Mouse (Mus musculus) CD4-positive, CD25-positive, alpha-beta regulatory T cell, adult 2 months (primary cell): ENCODE measurements around the gene Kcnh8.

Experiments
- DNase-seq: peaks from one replicate; pipeline ENCODE4 v3.0.0-alpha.2; 2012; ENCODE audit warnings: low read depth, low spot score

Kcnh8 gene

DNA sequence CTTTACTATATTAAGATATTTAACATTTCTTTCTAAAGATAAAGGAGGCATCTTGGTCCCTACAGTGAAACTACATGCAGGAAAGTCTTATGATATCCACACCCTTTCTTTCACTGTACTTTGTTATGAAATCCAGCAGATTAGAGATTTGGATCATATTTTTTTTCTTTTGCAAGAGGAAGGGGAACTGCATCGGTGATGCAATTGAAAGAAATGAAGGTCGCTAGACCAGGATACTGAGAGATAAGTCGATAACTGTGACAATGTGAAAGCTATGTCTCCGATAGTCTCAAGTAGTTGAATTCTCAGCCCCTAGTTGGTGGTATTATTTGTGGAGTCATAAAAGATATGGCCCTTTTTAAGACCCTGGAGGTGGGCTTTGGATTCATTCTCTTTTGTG lies 227.2 kb downstream of the Kcnh8 start:
- DNase-seq = no peak

DNA sequence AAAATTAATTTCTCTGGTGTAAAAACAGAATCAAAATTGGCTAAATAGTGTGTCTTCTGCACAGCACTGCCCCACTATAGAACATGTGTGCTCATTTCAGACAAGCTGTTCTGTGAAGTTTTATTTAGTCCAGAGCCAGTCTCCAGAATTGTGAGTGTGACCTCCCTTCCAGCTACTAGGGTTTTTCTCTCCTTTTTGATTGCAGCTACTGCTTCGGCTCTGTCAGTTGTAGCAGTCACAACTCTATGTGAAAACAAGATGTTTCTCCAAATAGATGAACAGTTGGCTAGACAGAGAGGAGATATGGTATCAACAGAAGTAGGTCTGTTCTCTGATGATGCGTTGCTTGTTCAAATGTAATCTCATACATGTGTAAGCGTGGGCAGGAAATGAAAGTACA lies 270.7 kb downstream of the Kcnh8 start:
- no peak for DNase-seq

DNA sequence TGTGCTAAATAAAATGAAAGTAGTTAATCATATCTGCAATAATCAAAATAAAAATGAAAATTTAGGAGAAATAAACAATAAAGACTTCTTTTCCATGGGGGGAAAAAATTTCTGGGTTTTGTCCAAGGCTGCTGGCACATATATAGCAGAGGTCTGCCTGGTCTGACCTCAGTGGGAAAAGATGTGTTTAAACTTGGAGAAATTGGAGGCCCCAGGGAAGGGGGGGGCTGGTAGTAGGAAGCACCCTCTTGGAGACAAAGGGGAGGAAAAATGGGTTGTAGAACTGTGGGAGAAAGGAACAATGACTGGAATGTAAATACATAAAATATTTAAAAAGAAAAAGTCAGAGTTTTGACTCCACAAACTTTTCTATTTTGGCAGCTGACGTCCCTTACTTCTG lies 276.5 kb downstream of the Kcnh8 start:
- DNase-seq = no peak

GRCm38 (mm10) chr17:52880051-52880450 lies 277.5 kb downstream of the Kcnh8 start:
- DNase-seq = no peak

DNA sequence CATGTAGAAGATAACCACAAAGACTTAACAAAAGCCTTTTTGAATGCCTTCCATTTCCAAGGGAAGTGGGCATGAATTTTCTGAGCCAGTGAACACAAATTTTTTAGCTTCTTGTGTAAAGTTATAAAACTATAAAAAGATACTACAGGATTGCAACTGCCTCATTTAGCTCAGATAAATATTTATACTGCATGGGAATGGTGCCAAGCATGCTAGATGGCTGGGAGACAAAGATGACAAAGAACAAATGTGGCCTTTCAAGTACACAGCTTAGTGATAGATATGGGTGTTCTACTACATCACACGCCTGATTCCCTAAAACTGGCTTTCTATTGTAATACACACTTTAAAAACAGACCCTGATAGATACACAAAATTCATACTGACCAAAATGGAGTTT lies 282.7 kb downstream of the Kcnh8 start:
- no peak for DNase-seq

DNA sequence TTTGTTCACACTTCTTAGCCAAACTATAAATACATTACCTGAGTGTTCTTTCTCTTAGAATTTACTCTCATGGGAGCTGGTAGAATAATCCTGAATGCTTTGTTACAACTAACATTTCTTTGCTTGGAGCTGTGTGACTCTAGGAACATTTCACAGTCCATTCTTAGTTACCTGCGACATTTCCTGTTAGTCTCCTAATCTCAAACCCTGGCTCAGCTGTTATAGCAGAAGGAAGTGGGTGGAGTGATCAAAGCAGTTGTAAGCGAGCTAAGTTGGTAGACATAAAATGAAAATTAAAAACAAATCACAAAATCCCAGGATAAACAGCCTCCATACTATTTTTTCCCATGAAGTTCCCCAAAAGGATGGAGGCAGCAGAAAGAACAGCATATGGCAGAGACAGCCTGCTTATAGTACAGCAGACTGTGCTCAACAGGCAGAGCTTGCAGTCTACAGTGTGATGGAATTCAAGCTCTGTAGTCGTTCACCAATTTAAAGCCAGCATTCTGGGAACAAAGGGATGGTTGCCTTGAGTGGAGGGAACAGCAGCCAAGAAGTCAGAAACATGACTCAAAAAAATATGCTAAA lies 318.1 kb downstream of the Kcnh8 start:
- DNase-seq = no peak

GRCm38 (mm10) chr17:52943966-52944365 lies 341.5 kb downstream of the Kcnh8 start:
- no peak for DNase-seq

DNA sequence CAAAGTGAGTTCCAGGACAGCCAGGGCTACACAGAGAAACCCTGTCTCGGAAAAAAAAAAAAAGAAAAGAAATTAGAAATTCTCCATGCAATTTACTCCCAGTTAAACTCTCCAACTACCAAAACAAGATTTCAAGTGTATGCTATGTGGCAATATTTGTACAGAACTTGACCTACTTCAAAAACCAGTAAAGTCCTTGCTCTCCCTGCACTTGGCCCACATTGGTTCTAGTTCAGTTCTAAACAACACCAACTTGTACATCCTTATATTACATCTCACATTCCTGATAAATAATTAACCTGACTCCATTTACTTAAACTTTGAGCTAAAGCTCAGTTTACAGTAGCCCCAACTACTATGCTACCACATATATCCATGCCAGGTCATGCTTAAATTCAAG lies 370.2 kb downstream of the Kcnh8 start:
- no peak for DNase-seq

GRCm38 (mm10) chr17:52980958-52981357 lies 378.4 kb downstream of the Kcnh8 start:
- no peak for DNase-seq
